Mouse (Mus musculus): Measurements from ENCODE around the gene Zdhhc1.

GRCm38 (mm10) chr8:105514656-105515055 lies 18.0 kb upstream of the Zdhhc1 start:
- no peak for TF ChIP-seq CTCF (IDR thresholded peaks at IDR 0.05; ENCODE audit: borderline replicate concordance, insufficient read depth, low read length)
- no peak for TF ChIP-seq POLR2A (IDR thresholded peaks at IDR 0.05; ENCODE audit: low read depth, low read length)
